Mouse (Mus musculus) midbrain, embryonic 13.5 days (tissue): ENCODE data around the gene Ms4a4c. TPM values are rescaled to one million over a fixed set of nuclear protein-coding genes. Genes with fewer than 3 reads are reported as not detected.

ENCODE experiments used
- ATAC-seq: fragments of 200-750 bp; cut with Nextera tagmentation; 2 replicates; pipeline ENCODE4 v1.8.0; 2017; ENCODE audit warnings: mild to moderate bottlenecking, moderate TSS enrichment, moderate library complexity
- H3K27ac ChIP-seq: fragments of 300-500 bp; sonication (generic); 2 replicates; pipeline ENCODE4 v1.5.1; 2015; ENCODE audit warnings: inconsistent platforms, mild to moderate bottlenecking, moderate library complexity
- H3K27me3 ChIP-seq: fragments of 300-500 bp; sonication (generic); 2 replicates; pipeline ENCODE4 v1.6.1; 2015; ENCODE audit warnings: mild to moderate bottlenecking, inconsistent platforms
- H3K36me3 ChIP-seq: fragments of 300-500 bp; sonication (generic); 2 replicates; pipeline ENCODE4 v1.6.1; 2015; ENCODE audit warnings: mild to moderate bottlenecking, inconsistent platforms
- H3K4me1 ChIP-seq: fragments of 300-500 bp; sonication (generic); replicated peaks from 2 replicates; pipeline ENCODE4 v1.6.1; 2015; ENCODE audit warnings: inconsistent platforms
- H3K4me2 ChIP-seq: fragments of 300-500 bp; sonication (generic); replicated peaks from 2 replicates; pipeline ENCODE4 v1.6.1; 2015; ENCODE audit warnings: moderate library complexity, mild to moderate bottlenecking, inconsistent platforms
- H3K4me3 ChIP-seq: fragments of 300-500 bp; sonication (generic); replicated peaks from 2 replicates; pipeline ENCODE4 v1.5.1; 2015; ENCODE audit warnings: mild to moderate bottlenecking, inconsistent platforms
- H3K9ac ChIP-seq: fragments of 300-500 bp; sonication (generic); replicated peaks from 2 replicates; pipeline ENCODE4 v1.6.1; 2015; ENCODE audit warnings: mild to moderate bottlenecking, inconsistent platforms
- H3K9me3 ChIP-seq: fragments of 300-500 bp; sonication (generic); 2 replicates; pipeline ENCODE4 v1.6.1; 2016; ENCODE audit warnings: mild to moderate bottlenecking, inconsistent platforms
- WGBS: fragments of 180-500 bp; shearing (Covaris S2); methylation state at CpG from one replicate; pipeline ENCODE4 v1.1.7; 2015; 5-methylcytosine and 5-hydroxymethylcytosine counted together
- polyA plus RNA-seq: library from polyadenylated mRNA; unstranded; fragments of >200 nt; fragmentation: Nextera tagmentation; extraction: Ambion mirVana; gene quantifications from 2 replicates; pipeline ENCODE4 v1.2.1, GENCODE M21; 2015

The Ms4a4c gene
- not detected in 2 replicates for polyA plus RNA-seq

- no peak within 1 kb of the TSS for H3K27ac ChIP-seq
- no peak within 1 kb of the TSS for H3K4me3 ChIP-seq
- no peaks in the 10 kb centered on the region for H3K36me3 ChIP-seq
- no peak within 1 kb of the TSS for H3K4me2 ChIP-seq
- no peaks in the 10 kb centered on the region for H3K27me3 ChIP-seq
- H3K9me3 ChIP-seq, result no peaks in the 10 kb centered on the region
- WGBS, result 86% methylated on average over 3 of the region's 3 CpGs
- no peak within 1 kb of the TSS for H3K9ac ChIP-seq
- ATAC-seq, result no peak
- no peaks in the 10 kb centered on the region for H3K4me1 ChIP-seq
Measured at GRCm38 (mm10) chr19:11404527-11404926, at the start of gene Ms4a4c. Gene Ms4a4c (plus strand): TSS chr19:11404770.

- Histone ChIP-seq H3K27me3 (no peaks in the 10 kb centered on the region), H3K27ac (no peak overlapping the region), H3K4me1 (no peaks in the 10 kb centered on the region), H3K36me3 (no peaks in the 10 kb centered on the region), H3K9ac (no peak overlapping the region), H3K4me3 (no peak overlapping the region), H3K4me2 (no peak overlapping the region), H3K9me3 (no peaks in the 10 kb centered on the region)
- WGBS, result 89% methylated on average over 7 of the region's 7 CpGs
- no peak for ATAC-seq
Measured at GRCm38 (mm10) chr19:11355730-11356129, 48.8 kb upstream of the Ms4a4c start.

- Histone ChIP-seq H3K9ac (no peak overlapping the region), H3K4me2 (no peak overlapping the region), H3K4me3 (no peak overlapping the region), H3K36me3 (no peaks in the 10 kb centered on the region), H3K4me1 (no peaks in the 10 kb centered on the region), H3K9me3 (no peaks in the 10 kb centered on the region), H3K27ac (no peak overlapping the region), H3K27me3 (no peaks in the 10 kb centered on the region)
- ATAC-seq, result no peak
- 67% methylated on average over 3 of the region's 3 CpGs for WGBS
Measured at GRCm38 (mm10) chr19:11360106-11360505, 44.5 kb upstream of the Ms4a4c start.

GRCm38 (mm10) chr19:11362002-11362401 is 42.6 kb upstream of the Ms4a4c start:
- no peak overlapping the region for H3K4me3 ChIP-seq
- H3K9ac ChIP-seq, result no peak overlapping the region
- no peak for ATAC-seq
- H3K4me2 ChIP-seq, result no peak overlapping the region
- H3K27me3 ChIP-seq, result no peaks in the 10 kb centered on the region
- no peaks in the 10 kb centered on the region for H3K36me3 ChIP-seq
- H3K27ac ChIP-seq, result no peak overlapping the region
- H3K4me1 ChIP-seq, result no peaks in the 10 kb centered on the region
- no peaks in the 10 kb centered on the region for H3K9me3 ChIP-seq

GRCm38 (mm10) chr19:11368310-11368709 is 36.3 kb upstream of the Ms4a4c start:
- Histone ChIP-seq H3K4me2 (no peak overlapping the region), H3K4me1 (no peaks in the 10 kb centered on the region), H3K27ac (no peak overlapping the region), H3K9me3 (no peaks in the 10 kb centered on the region), H3K36me3 (no peaks in the 10 kb centered on the region), H3K27me3 (no peaks in the 10 kb centered on the region), H3K9ac (no peak overlapping the region), H3K4me3 (no peak overlapping the region)
- WGBS, result 83% methylated on average over 3 of the region's 3 CpGs
- ATAC-seq, result no peak

GRCm38 (mm10) chr19:11371181-11371580 is 33.4 kb upstream of the Ms4a4c start:
- Histone ChIP-seq H3K4me2 (no peak overlapping the region), H3K4me3 (no peak overlapping the region), H3K27me3 (no peaks in the 10 kb centered on the region), H3K9me3 (no peaks in the 10 kb centered on the region), H3K9ac (no peak overlapping the region), H3K4me1 (no peaks in the 10 kb centered on the region), H3K27ac (no peak overlapping the region), H3K36me3 (no peaks in the 10 kb centered on the region)
- ATAC-seq, result no peak

- 78% methylated on average over 2 of the region's 2 CpGs for WGBS
- Histone ChIP-seq H3K4me1 (no peaks in the 10 kb centered on the region), H3K4me3 (no peak within 1 kb of the TSS), H3K36me3 (no peaks in the 10 kb centered on the region), H3K9me3 (no peaks in the 10 kb centered on the region), H3K27me3 (no peaks in the 10 kb centered on the region), H3K9ac (no peak within 1 kb of the TSS), H3K4me2 (no peak within 1 kb of the TSS), H3K27ac (no peak within 1 kb of the TSS)
- ATAC-seq, result no peak
Measured at GRCm38 (mm10) chr19:11375273-11375672, 29.3 kb upstream of the Ms4a4c start, which contains the start of gene Ms4a4a. Gene Ms4a4a (plus strand): TSS chr19:11375523.

GRCm38 (mm10) chr19:11376399-11376798 is 28.2 kb upstream of the Ms4a4c start:
- no peaks in the 10 kb centered on the region for H3K4me1 ChIP-seq
- no peak overlapping the region for H3K4me2 ChIP-seq
- H3K9ac ChIP-seq, result no peak overlapping the region
- WGBS, result 82% methylated on average over 2 of the region's 2 CpGs
- H3K27ac ChIP-seq, result no peak overlapping the region
- H3K9me3 ChIP-seq, result no peaks in the 10 kb centered on the region
- no peak for ATAC-seq
- no peak overlapping the region for H3K4me3 ChIP-seq
- no peaks in the 10 kb centered on the region for H3K27me3 ChIP-seq
- H3K36me3 ChIP-seq, result no peaks in the 10 kb centered on the region

GRCm38 (mm10) chr19:11387109-11387508 is 17.5 kb upstream of the Ms4a4c start:
- Histone ChIP-seq H3K36me3 (no peaks in the 10 kb centered on the region), H3K4me2 (no peak overlapping the region), H3K27me3 (no peaks in the 10 kb centered on the region), H3K9ac (no peak overlapping the region), H3K9me3 (no peaks in the 10 kb centered on the region), H3K4me3 (no peak overlapping the region), H3K27ac (no peak overlapping the region), H3K4me1 (no peaks in the 10 kb centered on the region)
- 87% methylated on average over 2 of the region's 2 CpGs for WGBS
- ATAC-seq, result no peak

- WGBS, result 87% methylated on average over 4 of the region's 4 CpGs
- no peak overlapping the region for H3K4me2 ChIP-seq
- H3K9ac ChIP-seq, result no peak overlapping the region
- H3K4me3 ChIP-seq, result no peak overlapping the region
- H3K27ac ChIP-seq, result no peak overlapping the region
- no peaks in the 10 kb centered on the region for H3K4me1 ChIP-seq
- no peak for ATAC-seq
- H3K27me3 ChIP-seq, result no peaks in the 10 kb centered on the region
- no peaks in the 10 kb centered on the region for H3K9me3 ChIP-seq
- no peaks in the 10 kb centered on the region for H3K36me3 ChIP-seq
Measured at GRCm38 (mm10) chr19:11387685-11388084, 16.9 kb upstream of the Ms4a4c start.

- H3K9ac ChIP-seq, result no peak overlapping the region
- no peak for ATAC-seq
- WGBS, result 74% methylated on average over 2 of the region's 2 CpGs
- H3K27ac ChIP-seq, result no peak overlapping the region
- no peaks in the 10 kb centered on the region for H3K36me3 ChIP-seq
- H3K4me3 ChIP-seq, result no peak overlapping the region
- H3K27me3 ChIP-seq, result no peaks in the 10 kb centered on the region
- no peak overlapping the region for H3K4me2 ChIP-seq
- no peaks in the 10 kb centered on the region for H3K9me3 ChIP-seq
- H3K4me1 ChIP-seq, result no peaks in the 10 kb centered on the region
Measured at GRCm38 (mm10) chr19:11388949-11389348, 15.6 kb upstream of the Ms4a4c start.

GRCm38 (mm10) chr19:11395769-11396168 is 8.8 kb upstream of the Ms4a4c start:
- ATAC-seq, result no peak
- no peaks in the 10 kb centered on the region for H3K4me1 ChIP-seq
- H3K9ac ChIP-seq, result no peak overlapping the region
- H3K36me3 ChIP-seq, result no peaks in the 10 kb centered on the region
- H3K27me3 ChIP-seq, result no peaks in the 10 kb centered on the region
- no peak overlapping the region for H3K4me2 ChIP-seq
- H3K4me3 ChIP-seq, result no peak overlapping the region
- H3K9me3 ChIP-seq, result no peaks in the 10 kb centered on the region
- H3K27ac ChIP-seq, result no peak overlapping the region

GRCm38 (mm10) chr19:11407428-11407827 is 2.9 kb downstream of the Ms4a4c start:
- H3K9ac ChIP-seq, result no peak overlapping the region
- no peak overlapping the region for H3K4me3 ChIP-seq
- H3K4me1 ChIP-seq, result no peaks in the 10 kb centered on the region
- no peak overlapping the region for H3K4me2 ChIP-seq
- no peak overlapping the region for H3K27ac ChIP-seq
- H3K27me3 ChIP-seq, result no peaks in the 10 kb centered on the region
- H3K36me3 ChIP-seq, result no peaks in the 10 kb centered on the region
- ATAC-seq, result no peak
- H3K9me3 ChIP-seq, result no peaks in the 10 kb centered on the region
